Mouse (Mus musculus): ENCODE measurements around the gene St3gal6.

St3gal6 gene

DNA sequence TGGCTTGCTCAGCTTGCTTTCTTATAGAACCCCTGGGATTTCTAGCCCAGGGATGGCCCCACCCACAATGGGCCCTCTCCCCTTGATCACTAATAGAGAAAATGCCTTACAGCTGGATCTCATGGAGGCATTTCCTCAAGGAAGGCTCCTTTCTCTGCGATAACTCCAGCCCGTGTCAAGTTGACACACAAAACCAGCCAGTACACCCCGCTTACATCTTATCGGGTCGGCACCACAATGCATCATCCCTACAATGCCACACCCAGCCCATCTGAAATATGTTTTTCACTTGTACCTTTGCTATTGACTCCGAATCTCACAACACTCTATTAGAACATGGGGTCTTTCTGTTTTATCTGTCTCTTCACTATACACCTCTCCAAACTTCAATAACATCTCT, 3.6 kb downstream of the St3gal6 start:
- DNase-seq, result no peak

DNA sequence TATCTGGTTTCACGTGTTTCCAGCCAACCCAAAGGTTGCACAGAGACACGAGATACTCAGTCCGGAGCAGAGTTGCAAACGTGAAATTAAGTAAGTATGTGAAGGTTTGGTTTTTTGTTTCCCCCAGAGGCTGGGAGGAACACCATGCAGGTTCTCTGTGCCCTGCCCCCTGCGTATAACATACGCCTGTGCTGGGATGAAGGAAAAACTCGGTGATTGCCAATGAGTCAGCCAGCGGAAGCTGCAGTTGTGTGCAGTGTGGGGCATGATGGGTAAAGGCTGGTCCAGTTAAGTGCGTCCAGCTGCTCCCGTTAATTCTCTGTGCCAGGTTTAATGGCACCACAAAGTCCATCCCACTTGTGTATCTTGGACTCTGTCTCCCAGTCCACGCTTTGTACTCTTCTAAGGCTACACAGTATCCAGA, 4.4 kb downstream of the St3gal6 start:
- no peak for DNase-seq

DNA sequence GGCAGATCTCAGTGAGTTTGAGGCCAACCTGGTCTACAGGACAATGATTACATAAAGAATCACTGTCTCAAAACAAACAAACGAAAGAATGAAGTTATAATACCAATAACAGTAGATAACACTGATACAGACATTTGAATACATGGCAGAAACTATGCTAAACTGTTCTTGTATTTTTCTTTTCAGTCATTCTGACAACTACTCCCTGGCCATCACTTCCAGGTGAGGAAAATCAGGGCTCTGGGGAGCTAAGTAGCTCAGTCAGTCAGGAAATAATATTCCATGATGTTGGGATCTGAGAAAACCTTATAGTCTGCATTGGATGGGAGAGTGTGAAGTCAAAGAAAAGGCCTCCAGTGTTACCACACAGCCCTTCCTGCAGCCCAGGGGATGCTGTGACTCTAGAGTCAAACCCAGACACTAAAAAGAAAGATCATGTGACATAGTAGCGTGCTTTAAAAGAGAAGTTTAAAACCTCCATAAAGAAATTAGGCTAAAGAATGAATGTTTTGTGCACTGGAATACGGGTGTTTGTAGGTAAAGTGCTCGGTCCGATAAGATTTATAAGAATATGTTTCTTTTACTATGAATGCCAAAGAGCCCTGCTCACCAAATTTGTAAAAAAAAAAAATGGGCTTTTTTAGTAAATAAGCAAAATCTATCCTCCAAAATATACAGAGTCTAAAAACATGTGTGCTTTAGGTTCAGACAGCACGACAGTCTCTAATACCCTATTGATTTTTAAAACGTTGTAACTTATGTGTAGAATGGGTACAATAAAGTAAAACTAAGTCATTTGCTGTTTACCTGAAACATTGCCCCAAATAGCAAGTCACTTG, 6.9 kb downstream of the St3gal6 start:
- DNase-seq, result no peak

DNA sequence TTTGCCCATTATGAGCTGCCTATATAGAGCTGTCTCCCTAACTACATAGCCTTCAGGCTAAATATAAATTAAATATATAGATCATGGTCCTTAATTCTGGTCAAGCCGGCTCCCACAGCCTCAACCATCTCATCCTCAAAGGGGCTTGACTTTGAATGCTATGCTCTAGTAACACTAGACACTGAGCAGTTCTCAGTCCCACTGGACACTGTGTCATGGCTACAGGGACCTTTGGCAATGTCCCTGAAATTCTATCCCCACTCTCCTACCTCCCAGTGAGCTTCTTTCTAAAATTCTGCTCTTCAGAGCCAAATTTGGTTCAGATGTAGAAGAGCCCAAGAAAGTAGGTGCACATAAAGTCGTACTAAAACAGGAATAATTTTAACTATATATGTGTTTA, 7.9 kb downstream of the St3gal6 start:
- DNase-seq, result no peak

DNA sequence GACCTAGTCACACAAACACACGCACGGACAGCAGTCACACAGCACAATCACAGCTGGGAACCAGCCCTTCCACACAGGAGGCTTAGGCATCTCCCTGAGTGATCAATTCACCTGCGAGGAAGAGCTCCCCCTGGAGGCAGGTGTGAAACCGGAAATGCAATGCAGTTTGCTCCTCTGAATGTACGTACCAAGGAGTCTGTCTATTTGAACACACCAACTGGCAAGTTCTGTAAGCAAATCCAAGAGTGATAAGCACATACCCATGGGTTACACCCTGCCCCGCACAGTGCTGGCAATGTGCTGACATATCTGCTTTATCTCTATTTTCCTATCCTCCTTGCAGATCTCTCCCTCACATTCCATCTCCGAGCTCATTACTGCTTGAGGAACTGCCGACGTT, 9.5 kb downstream of the St3gal6 start:
- DNase-seq, result no peak

DNA sequence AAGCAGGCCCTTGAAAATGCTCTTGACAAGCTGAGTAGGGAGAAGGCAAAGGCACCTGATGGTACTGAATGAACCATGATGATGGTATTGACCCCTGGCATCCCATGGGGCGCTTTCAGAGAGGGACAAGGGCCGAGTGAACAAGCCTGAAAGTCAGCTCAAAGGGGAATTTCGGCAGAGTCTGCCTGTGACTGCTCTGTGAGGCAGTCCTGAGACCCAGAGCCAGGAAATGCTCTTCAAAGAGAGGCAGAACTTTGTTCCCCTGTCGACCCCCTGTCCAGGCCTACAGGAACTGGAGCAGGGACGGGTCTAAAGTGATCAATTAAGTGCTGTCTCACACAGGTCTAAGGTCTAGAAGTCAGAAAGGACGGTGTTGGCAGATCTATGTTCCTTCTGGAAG, 10.3 kb downstream of the St3gal6 start:
- DNase-seq, result no peak

DNA sequence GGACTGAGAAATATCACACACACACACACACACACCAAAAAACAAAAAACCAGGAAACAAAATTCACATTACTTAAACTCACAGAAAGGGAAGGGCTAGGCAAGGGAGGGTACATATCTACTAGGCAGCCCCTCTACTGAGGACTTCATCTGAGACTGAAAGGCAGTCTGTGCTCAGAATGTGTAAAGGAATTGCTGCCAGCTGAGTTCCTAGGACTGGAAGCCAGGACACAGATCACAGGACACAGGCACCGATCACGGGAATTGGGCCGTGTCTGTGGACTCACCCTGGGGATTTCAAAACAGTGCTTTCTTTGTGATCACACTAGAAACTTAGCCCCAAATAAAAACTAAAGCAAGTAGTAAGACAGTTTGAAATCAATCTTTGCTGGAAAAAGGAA, 11.2 kb downstream of the St3gal6 start:
- peak; percentile 4 for DNase-seq

DNA sequence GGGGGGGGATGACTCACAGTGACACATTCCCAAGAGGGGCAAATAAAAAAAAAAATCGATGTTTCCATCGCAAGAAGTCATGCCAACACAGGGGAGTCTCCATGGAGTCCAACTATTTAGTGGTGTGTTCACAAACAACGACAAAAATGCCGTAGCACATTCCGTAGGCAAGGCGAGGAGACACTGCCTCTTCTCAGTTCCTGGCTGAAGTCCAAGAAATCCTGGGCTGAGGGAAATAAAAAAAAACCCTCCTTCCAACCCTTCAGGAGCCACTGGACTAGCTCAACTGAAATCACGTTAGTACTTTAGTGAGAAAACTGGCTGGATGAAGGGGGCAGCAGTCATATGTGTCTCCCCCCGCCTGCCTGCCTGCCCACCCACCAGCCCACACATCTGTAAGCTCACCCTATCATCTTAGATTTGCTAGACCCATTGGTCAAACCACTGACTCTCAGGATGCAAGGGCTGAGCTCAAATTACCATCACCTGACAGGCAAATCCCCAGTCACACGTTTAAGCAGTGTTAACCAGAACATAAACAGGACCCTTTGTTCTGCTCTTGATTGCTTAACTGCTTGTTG, 11.8 kb downstream of the St3gal6 start:
- DNase-seq, result no peak

DNA sequence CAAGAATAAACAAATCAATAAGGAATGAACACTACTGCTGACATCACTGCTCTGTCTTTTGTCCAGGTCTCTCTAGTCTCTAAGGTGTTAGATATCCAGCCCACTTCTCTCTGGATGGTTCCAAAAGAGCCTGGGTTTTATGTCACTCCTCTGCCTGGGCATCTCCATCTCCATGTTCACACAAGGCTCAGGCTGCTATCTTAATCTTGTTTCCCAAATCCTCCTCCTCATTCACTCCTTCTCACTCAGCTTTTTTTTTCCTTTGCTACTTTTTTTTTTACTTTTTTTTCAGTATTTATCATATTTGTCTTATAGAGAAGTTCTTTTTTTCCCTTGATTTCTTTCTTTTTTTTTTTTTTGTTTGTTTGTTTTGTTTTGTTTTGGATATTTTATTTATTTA, 19.1 kb downstream of the St3gal6 start:
- DNase-seq, result no peak

DNA sequence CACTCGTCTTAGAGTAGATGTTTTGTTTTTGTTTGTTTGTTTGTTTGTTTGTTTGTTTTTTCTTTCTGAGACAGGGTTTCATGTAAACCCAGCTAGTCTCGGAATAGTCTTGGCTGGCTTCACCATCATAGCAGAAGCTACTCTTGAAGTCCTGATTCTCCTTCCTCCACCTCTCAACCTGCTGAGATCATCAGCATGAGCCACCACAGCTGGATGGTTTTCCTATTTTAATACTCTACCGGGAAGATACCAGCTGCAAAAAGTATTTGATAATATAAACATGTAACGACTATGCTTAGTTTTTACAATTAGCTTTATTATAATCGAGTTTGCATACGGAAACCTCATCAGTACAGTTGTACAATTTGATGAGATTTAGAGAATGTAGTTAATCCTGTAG, 21.5 kb downstream of the St3gal6 start:
- DNase-seq, result no peak

DNA sequence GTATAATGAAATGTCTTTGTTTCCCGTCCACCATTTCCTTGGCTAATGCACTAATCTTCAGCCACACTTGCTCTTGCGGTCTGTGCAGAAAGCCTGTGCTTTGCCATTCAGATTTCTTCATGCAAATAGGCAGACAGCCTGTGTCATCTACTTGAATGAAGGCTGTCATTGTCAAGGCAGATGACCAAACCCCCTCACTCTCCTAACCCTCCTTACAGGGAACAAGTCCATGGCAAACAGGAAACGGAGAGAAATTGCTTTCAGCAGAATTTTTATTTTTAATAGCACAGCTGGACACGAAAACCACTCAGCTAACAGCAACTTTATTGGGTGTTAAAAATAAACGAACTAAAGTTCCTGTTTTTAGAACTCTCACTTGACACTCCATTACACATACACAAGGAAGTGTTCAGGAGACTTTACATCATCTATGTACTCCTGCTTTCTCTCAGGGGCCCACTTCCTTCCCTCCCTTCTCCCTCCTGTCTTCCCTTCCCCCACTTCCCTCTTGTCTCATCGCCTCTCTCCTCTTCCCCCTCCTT, 22.2 kb downstream of the St3gal6 start:
- no peak for DNase-seq

DNA sequence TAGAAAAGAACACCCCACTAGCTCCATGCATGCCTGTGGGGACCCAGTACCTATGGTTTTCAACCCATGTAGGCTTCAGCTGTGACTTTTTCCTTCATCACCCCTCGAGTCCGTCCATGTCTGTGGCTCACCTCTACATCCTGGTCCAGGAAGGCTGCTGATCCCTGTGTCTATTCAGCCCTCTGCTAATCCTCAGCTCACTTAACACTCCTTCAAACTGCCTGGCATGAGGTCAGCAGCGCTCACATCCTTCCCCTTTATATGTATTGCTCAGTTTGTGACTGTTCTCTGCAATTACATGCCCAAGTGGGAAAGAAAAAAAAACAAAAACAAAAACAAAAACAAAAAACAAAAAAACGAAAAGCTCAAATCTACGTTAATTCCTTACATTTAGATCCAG, 24.4 kb downstream of the St3gal6 start:
- no peak for DNase-seq

DNA sequence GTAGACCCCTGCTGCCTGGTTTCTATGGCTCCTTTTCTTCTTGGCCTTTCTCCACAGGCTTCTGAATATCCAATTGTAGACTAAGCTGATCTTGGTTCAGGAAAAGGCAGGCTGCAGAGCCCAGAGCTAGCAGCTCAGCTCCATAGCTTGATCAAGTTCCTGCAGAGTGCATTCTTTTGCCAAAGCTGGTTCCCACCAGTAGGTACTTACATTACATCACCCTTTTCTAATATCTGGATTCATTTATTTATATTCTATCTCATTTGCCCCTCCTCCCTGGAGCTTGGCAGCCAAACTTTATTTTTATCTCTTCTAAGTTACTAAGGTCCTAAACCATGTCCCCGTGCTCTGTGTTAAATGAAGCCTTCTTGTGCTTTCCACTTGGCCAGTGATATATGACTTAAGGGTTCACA, 24.9 kb downstream of the St3gal6 start:
- no peak for DNase-seq

DNA sequence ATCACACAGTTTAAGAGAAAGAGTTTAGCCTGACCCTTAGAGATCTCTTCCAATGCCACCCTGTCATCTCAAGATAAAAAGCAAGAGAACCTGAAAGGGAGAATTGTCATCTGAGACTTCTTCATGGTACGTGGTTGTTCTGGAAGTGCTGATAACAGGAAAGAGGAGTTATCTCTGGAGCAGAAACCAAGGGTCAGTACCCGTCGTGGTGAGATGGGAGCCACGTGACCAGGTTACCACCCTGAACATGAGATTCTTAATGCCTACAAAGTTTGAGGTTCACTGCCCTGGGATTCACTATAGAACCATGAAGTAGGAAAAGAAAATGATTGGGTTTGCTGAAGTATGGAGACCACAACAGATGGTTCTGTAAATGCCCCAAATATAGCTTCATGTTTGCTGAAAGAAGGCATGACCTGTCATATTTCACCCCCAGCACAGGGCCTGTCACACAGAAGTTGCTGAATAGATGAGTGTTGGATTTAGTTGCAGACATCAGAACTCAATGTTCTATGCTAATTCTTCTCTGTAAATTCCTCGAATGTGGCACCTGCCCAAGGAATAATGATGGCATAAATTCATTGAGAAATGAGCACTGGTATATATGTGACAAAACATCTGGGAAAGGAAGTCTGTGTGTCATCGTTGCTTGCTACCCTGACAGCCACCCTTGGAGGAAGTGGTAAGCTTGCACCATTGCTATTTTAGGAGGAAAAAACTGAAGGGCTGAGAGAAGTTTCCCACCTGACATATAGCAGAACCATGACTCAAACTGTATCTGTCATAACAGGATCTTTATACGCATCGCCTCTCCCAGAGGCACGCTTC, 25.9 kb downstream of the St3gal6 start:
- DNase-seq, result no peak

DNA sequence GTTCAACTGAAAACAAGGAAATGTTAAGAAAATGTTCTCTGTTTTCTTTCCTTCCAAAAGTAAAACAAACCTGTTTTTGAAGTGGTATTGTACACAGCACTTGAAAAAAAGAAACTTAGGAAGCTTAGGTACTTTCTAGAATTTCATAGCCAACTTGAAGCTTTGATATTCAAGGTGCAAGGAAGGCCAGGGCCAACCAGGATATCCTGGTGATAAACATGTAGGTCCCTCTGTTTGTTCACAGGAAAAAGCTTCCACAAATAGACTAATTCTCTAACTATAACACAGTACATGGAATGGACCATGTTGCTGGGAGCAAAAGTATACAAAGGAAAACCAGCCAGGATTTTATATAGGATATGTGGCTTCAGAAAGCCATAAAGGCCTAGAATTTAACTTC, 27.3 kb downstream of the St3gal6 start:
- DNase-seq, result no peak

DNA sequence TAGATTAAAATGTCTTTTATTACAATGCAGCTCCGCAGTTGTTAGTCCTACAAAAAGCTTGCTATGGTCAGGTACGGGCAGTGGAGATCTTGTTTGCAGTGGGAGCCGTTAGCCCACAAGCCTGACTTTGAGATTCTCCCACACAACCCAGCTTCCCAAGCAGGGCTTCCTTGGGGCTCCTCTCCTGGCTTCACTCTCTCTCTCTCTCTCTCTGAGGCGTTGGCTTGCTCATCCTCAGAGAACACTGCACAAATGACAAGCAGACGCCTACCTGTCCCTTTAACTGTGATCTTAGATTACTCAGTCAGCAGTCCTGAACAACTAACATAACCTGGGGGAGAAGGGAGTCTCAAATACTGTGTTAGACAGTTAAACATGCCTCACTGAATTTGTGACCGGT, 36.2 kb downstream of the St3gal6 start:
- DNase-seq, result no peak

DNA sequence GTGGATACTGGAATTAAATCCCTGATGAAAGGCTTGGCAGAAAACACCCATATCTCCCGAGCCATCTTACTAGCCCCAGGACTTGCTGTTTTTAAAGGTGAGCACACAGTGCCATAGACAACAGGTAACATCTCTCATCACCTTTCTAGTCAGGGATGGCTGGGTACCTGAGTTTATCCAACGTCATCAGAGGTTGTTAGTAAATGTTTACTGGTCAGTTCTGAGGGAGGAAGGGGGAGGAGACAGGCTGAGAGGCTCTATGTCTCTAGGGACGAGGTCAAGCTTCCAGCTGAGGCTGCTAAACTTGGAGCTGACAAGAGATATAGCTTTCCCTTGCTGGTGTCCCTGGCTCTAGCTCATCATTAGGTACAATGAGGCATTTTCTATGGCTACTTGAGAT, 41.7 kb downstream of the St3gal6 start:
- no peak for DNase-seq

DNA sequence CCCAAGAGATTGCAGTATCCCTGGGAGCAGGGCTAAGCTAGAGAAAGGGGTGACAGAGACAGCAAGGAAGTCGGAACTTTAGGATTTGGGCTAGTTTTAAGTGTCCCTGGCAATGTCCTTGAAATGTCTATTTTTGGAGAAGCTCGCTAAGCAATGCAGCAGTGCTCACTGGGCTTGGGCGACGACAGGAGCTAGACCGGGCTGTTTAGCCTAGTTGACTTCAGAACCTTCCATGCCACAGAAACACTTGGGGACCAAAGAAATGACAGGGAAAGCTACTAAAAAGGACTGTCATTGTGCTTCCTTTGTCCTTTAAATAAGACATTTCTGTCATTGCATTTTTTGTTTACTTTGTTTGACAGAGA, 42.2 kb downstream of the St3gal6 start:
- DNase-seq, result no peak

DNA sequence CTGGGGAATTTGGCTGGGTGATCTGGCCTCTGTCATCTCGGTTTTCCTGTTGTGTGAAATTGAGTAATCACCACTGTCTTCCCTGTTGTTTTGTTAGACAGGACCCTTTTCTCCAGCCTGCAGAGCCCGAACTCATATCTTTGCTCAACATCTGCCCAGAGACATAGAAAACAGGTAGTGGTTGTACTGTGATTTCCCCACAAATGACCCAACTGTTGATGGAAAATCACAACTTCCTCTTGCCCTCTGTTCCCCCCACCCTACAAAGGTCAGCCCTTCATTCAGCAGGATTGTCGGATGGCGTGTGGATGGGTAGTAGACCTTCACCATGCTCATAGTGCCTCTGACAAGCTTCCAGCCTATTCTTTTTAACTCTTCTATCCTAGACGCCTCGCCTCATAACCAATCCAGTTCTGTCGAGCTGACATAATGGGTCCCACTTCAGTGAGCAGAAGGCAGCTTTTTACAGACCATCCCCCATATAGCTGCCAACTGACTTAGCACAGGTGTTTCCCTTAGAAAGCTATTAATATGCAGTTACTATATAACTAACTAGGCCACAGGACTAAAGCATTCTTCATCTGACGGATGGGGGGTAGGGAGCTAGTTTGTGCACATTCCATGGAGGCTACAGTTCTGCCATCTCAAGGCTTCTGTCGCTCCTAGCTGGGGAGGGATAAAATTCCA, 42.7 kb downstream of the St3gal6 start:
- DNase-seq, result no peak

DNA sequence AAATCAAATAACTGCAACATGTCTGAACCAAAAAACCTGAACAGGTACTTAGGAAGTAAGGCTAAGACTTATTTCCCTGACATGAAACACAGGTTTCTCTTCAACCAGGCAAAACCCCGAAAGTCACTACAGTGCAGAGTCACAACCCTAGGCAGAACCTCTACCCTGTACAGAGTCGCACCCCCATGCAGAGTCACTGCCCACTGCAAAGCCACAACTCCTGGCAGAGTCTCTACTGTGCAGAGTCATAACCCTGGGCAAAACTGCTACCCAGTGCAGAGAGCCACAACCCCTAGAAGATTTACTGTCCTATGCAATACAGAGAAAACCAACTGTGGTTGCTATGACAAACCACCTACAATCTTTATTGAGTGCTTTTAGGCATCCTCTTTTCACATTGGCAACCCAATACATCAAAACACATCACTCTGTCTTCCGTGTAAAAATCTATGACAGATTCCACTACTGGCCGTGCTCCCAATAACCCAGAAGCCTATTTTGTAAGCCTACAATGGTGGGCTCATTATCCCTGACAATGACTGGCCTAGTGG, 44.1 kb downstream of the St3gal6 start:
- no peak for DNase-seq

DNA sequence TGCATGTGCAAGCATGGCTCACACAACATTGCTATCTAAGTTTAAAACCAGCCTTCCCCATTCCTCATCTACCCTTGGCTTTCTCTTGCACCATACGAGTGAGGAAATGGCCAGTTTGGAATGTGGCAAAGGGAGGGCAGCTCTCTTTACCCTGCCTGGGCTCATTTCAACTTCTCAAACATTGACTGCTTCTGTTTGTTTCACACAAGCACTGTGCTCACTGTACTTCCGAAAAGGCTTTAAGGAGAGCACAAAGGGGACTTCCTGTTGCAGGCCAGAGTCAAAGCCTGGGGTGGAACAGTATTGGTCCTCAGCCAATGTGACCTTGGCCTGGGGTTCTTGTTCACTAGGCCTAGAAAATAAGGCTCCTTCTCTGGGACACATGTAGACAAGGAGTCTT, 47.7 kb downstream of the St3gal6 start:
- DNase-seq, result no peak

DNA sequence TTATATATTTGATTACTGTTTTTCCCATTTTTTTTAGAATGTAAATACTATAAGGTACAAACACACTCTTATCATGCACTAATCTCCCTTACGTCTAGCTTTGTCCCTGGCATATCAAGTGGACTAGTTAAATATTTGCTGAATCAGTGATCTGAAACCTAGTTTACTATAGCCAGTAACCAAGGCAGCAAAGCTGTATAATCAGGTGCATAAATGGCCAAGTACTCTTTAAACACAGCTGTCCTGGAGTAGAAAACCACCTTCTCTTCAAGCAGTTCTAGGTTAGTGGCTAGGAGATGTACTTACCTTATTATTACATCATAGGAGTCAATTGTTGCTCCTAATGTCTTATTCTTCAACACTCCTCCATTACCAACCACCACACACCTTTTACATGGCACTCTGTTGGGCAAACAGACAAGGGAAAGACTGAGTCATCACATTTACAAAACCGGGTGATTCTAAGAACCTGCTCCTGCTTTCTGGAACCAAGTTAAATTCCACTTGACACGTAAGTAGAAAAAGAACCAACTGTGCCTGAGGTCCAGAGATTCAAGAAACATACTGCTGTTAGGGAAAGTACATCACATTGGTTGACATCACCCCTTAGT, 48.4 kb downstream of the St3gal6 start:
- no peak for DNase-seq
